Mouse (Mus musculus) 3T3-L1 (cell line): ENCODE measurements around the gene Hapln1.

Experiments used
- DNase-seq: peaks from one replicate; pipeline ENCODE4 v3.0.0-alpha.2; 2015; ENCODE audit warnings: low read depth, low spot score

Hapln1 gene

GRCm38 (mm10) chr13:89539205-89539886, at the start of gene Hapln1:
Gene Hapln1, plus strand, starts transcription at chr13:89539796.
- no peak for DNase-seq

GRCm38 (mm10) chr13:89493169-89493568, 46.4 kb upstream of the Hapln1 start:
- no peak for DNase-seq

GRCm38 (mm10) chr13:89493678-89494077, 45.9 kb upstream of the Hapln1 start:
- DNase-seq = no peak

GRCm38 (mm10) chr13:89496569-89496968, 43.0 kb upstream of the Hapln1 start:
- no peak for DNase-seq

- no peak for DNase-seq
Measured at GRCm38 (mm10) chr13:89499419-89499818, 40.2 kb upstream of the Hapln1 start.

- DNase-seq = peak; percentile 2
Measured at GRCm38 (mm10) chr13:89521507-89521908, 18.1 kb upstream of the Hapln1 start.

GRCm38 (mm10) chr13:89528716-89529115, 10.9 kb upstream of the Hapln1 start:
- DNase-seq = no peak

- DNase-seq = no peak
Measured at GRCm38 (mm10) chr13:89530386-89530785, 9.2 kb upstream of the Hapln1 start.

- DNase-seq = no peak
Measured at GRCm38 (mm10) chr13:89539887-89540264, 280 bp downstream of the Hapln1 start.

GRCm38 (mm10) chr13:89540301-89540982, 846 bp downstream of the Hapln1 start:
- DNase-seq = no peak

- peak; percentile 83 for DNase-seq
Measured at GRCm38 (mm10) chr13:89543003-89543402, 3.4 kb downstream of the Hapln1 start.

- peak; percentile 71 for DNase-seq
Measured at GRCm38 (mm10) chr13:89548203-89548740, 8.7 kb downstream of the Hapln1 start.

GRCm38 (mm10) chr13:89549507-89549906, 9.9 kb downstream of the Hapln1 start:
- DNase-seq = no peak

- DNase-seq = peak; percentile 39
Measured at GRCm38 (mm10) chr13:89551502-89551901, 11.9 kb downstream of the Hapln1 start.

- no peak for DNase-seq
Measured at GRCm38 (mm10) chr13:89564518-89564917, 24.9 kb downstream of the Hapln1 start.

- DNase-seq = no peak
Measured at GRCm38 (mm10) chr13:89566300-89566699, 26.7 kb downstream of the Hapln1 start.

GRCm38 (mm10) chr13:89579115-89579514, 39.5 kb downstream of the Hapln1 start:
- DNase-seq = peak; percentile 2

- DNase-seq = no peak
Measured at GRCm38 (mm10) chr13:89583138-89583746, 43.6 kb downstream of the Hapln1 start.

- DNase-seq = no peak
Measured at GRCm38 (mm10) chr13:89583747-89584738, 44.4 kb downstream of the Hapln1 start.

GRCm38 (mm10) chr13:89585144-89585543, 45.5 kb downstream of the Hapln1 start:
- DNase-seq = no peak

- DNase-seq = no peak
Measured at GRCm38 (mm10) chr13:89595105-89595504, 55.5 kb downstream of the Hapln1 start.
